Mouse (Mus musculus) MEL (cell line): ENCODE measurements around the gene Atad1. TPM values are rescaled to one million over a fixed set of nuclear protein-coding genes. Genes with fewer than 3 reads are reported as not detected.

ENCODE experiments used
- DNase-seq: peaks from one replicate; pipeline ENCODE4 v3.0.0; 2011; ENCODE audit warnings: low read depth, low spot score
- H3K27ac ChIP-seq: 2 replicates; pipeline ENCODE4 v1.5.1; 2012; ENCODE audit warnings: low read depth, mild to moderate bottlenecking, control low read depth, low read length, moderate library complexity; ENCODE audit not compliant: control insufficient read depth
- H3K27me3 ChIP-seq, 2 experiments: fragments of 150-350 bp in 1 of 2; sonication (generic) in 1 of 2; 2 replicates each; pipeline ENCODE4 v1.6.1; 2012; ENCODE audit warnings: low read length in 2 of 2, mild to moderate bottlenecking in 2 of 2, improper control_type of control experiment in 1 of 2, moderate library complexity in 1 of 2; ENCODE audit not compliant: insufficient read depth in 2 of 2, control insufficient read depth in 1 of 2
- H3K36me3 ChIP-seq, 2 experiments: 2 replicates each; pipeline ENCODE4 v1.6.1; 2012 to 2014; ENCODE audit warnings: low read length in 2 of 2, improper control_type of control experiment in 1 of 2, inconsistent platforms in 1 of 2, mild to moderate bottlenecking in 1 of 2; ENCODE audit not compliant: insufficient read depth in 2 of 2, control insufficient read depth in 1 of 2
- H3K4me1 ChIP-seq, 2 experiments: fragments of 150-350 bp in 1 of 2; sonication (generic) in 1 of 2; 2 replicates each; pipeline ENCODE4 v1.6.1; 2012; ENCODE audit warnings: low read length in 2 of 2, improper control_type of control experiment in 1 of 2, mild to moderate bottlenecking in 1 of 2; ENCODE audit not compliant: insufficient read depth in 2 of 2, control insufficient read depth in 1 of 2
- H3K4me3 ChIP-seq, 2 experiments: fragments of 150-350 bp in 1 of 2; sonication (generic) in 1 of 2; 2 replicates each; pipeline ENCODE4 v1.5.1; 2012; ENCODE audit warnings: low read depth in 2 of 2, low read length in 2 of 2, mild to moderate bottlenecking in 2 of 2, moderate library complexity in 2 of 2, control low read depth in 1 of 2, improper control_type of control experiment in 1 of 2; ENCODE audit not compliant: control insufficient read depth in 1 of 2, insufficient read depth in 1 of 2
- H3K79me2 ChIP-seq: 2 replicates; pipeline ENCODE4 v1.6.1; 2012; ENCODE audit warnings: mild to moderate bottlenecking, low read length, moderate library complexity; ENCODE audit not compliant: control insufficient read depth, poor library complexity, insufficient read depth
- H3K9ac ChIP-seq: 2 replicates; pipeline ENCODE4 v1.6.1; 2012; ENCODE audit warnings: low read depth, mild to moderate bottlenecking, control low read depth, low read length, moderate library complexity; ENCODE audit not compliant: control insufficient read depth, poor library complexity, severe bottlenecking
- H3K9me3 ChIP-seq: fragments of 150-350 bp; sonication (generic); replicated peaks from 2 replicates; pipeline ENCODE4 v1.6.1; 2012; ENCODE audit warnings: mild to moderate bottlenecking, low read length, improper control_type of control experiment, moderate library complexity; ENCODE audit not compliant: insufficient read depth
- CHD1 ChIP-seq: IDR thresholded peaks from 2 replicates; pipeline ENCODE4 v1.6.1; 2012; ENCODE audit warnings: low read depth, mild to moderate bottlenecking, inconsistent platforms, low read length, improper control_type of control experiment
- CTCF ChIP-seq, 3 experiments: IDR thresholded peaks in 2 of 3; conservative IDR thresholded peaks in 1 of 3; 2 replicates each; pipeline ENCODE4 v1.5.1; 2011 to 2012; ENCODE audit warnings: low read length in 3 of 3, low read depth in 2 of 3, mild to moderate bottlenecking in 2 of 3, improper control_type of control experiment in 1 of 3, inconsistent platforms in 1 of 3, mixed read lengths in 1 of 3, moderate library complexity in 1 of 3; ENCODE audit not compliant: control insufficient read depth in 1 of 3, insufficient read depth in 1 of 3, poor library complexity in 1 of 3, severe bottlenecking in 1 of 3
- E2F4 ChIP-seq: IDR thresholded peaks from 2 replicates; pipeline ENCODE4 v1.6.1; 2011; ENCODE audit warnings: low read depth, low read length, improper control_type of control experiment, borderline replicate concordance
- ETS1 ChIP-seq: IDR thresholded peaks from 2 replicates; pipeline ENCODE4 v1.6.1; 2012; ENCODE audit warnings: low read depth, mild to moderate bottlenecking, inconsistent platforms, low read length, improper control_type of control experiment, moderate library complexity
- GATA1 ChIP-seq: IDR thresholded peaks from 2 replicates; pipeline ENCODE4 v1.6.1; 2011; ENCODE audit warnings: low read depth, low read length, improper control_type of control experiment
- HCFC1 ChIP-seq: IDR thresholded peaks from 2 replicates; pipeline ENCODE4 v1.6.1; 2012; ENCODE audit warnings: low read depth, mild to moderate bottlenecking, inconsistent platforms, low read length, improper control_type of control experiment, moderate library complexity
- JUND ChIP-seq: IDR thresholded peaks from 2 replicates; pipeline ENCODE4 v1.6.1; 2011; ENCODE audit warnings: low read depth, mild to moderate bottlenecking, improper control_type of control experiment, low read length
- KAT2A ChIP-seq: conservative IDR thresholded peaks from 2 replicates; pipeline ENCODE4 v1.6.1; 2012; ENCODE audit warnings: low read depth, low read length, improper control_type of control experiment, inconsistent platforms
- MAX ChIP-seq: IDR thresholded peaks from 2 replicates; pipeline ENCODE4 v1.6.1; 2011; ENCODE audit warnings: low read length, improper control_type of control experiment
- MAZ ChIP-seq: IDR thresholded peaks from 2 replicates; pipeline ENCODE4 v1.6.1; 2012; ENCODE audit warnings: low read depth, mild to moderate bottlenecking, inconsistent platforms, low read length, improper control_type of control experiment
- MXI1 ChIP-seq: IDR thresholded peaks from 2 replicates; pipeline ENCODE4 v1.6.1; 2011; ENCODE audit warnings: mild to moderate bottlenecking, low read depth, low read length, improper control_type of control experiment
- MYC ChIP-seq: IDR thresholded peaks from 2 replicates; pipeline ENCODE4 v1.6.1; 2011; ENCODE audit warnings: low read depth, mild to moderate bottlenecking, low read length, improper control_type of control experiment, moderate library complexity
- NELFE ChIP-seq: IDR thresholded peaks from 2 replicates; pipeline ENCODE4 v1.6.1; 2011; ENCODE audit warnings: low read depth, low read length, improper control_type of control experiment
- POLR2AphosphoS2 ChIP-seq: IDR thresholded peaks from 2 replicates; pipeline ENCODE4 v1.6.1; 2011; ENCODE audit warnings: low read length, improper control_type of control experiment
- POLR2AphosphoS5 ChIP-seq: IDR thresholded peaks from 2 replicates; pipeline ENCODE4 v1.6.1; 2012; ENCODE audit warnings: low read depth, borderline replicate concordance, mild to moderate bottlenecking, inconsistent platforms, low read length, moderate library complexity, mixed read lengths
- RCOR1 ChIP-seq: IDR thresholded peaks from 2 replicates; pipeline ENCODE4 v1.6.1; 2012; ENCODE audit warnings: low read depth, mild to moderate bottlenecking, inconsistent platforms, low read length, improper control_type of control experiment
- SIN3A ChIP-seq: IDR thresholded peaks from 2 replicates; pipeline ENCODE4 v1.6.1; 2012; ENCODE audit warnings: low read length, improper control_type of control experiment, inconsistent platforms
- TBP ChIP-seq: IDR thresholded peaks from 2 replicates; pipeline ENCODE4 v1.8.0; 2011; ENCODE audit warnings: low read depth, low read length, improper control_type of control experiment
- TCF12 ChIP-seq: IDR thresholded peaks from 2 replicates; pipeline ENCODE4 v1.6.1; 2014; ENCODE audit warnings: low read depth, mild to moderate bottlenecking, inconsistent platforms, low read length, improper control_type of control experiment, moderate library complexity
- UBTF ChIP-seq: IDR thresholded peaks from 2 replicates; pipeline ENCODE4 v1.6.1; 2012; ENCODE audit warnings: low read depth, mild to moderate bottlenecking, inconsistent platforms, low read length, improper control_type of control experiment, moderate library complexity, borderline replicate concordance; ENCODE audit not compliant: insufficient read depth
- USF1 ChIP-seq: IDR thresholded peaks from 2 replicates; pipeline ENCODE4 v1.6.1; 2014; ENCODE audit warnings: low read depth, mild to moderate bottlenecking, inconsistent platforms, low read length, improper control_type of control experiment, moderate library complexity
- USF2 ChIP-seq, 2 experiments: IDR thresholded peaks; 2 replicates each; pipeline ENCODE4 v1.6.1; 2011 to 2012; ENCODE audit warnings: improper control_type of control experiment in 2 of 2, low read length in 2 of 2, borderline replicate concordance in 1 of 2, inconsistent platforms in 1 of 2, low read depth in 1 of 2, mild to moderate bottlenecking in 1 of 2; ENCODE audit not compliant: insufficient read depth in 1 of 2
- ZC3H11A ChIP-seq: IDR thresholded peaks from 2 replicates; pipeline ENCODE4 v1.6.1; 2012; ENCODE audit warnings: low read depth, mild to moderate bottlenecking, inconsistent platforms, low read length, improper control_type of control experiment
- ZKSCAN1 ChIP-seq: IDR thresholded peaks from 2 replicates; pipeline ENCODE4 v1.6.1; 2012; ENCODE audit warnings: low read depth, mild to moderate bottlenecking, inconsistent platforms, low read length, improper control_type of control experiment, moderate library complexity
- ZMIZ1 ChIP-seq: IDR thresholded peaks from 2 replicates; pipeline ENCODE4 v1.6.1; 2012; ENCODE audit warnings: low read depth, mild to moderate bottlenecking, inconsistent platforms, low read length, improper control_type of control experiment, moderate library complexity
- ZNF384 ChIP-seq: IDR thresholded peaks from 2 replicates; pipeline ENCODE4 v1.6.1; 2012; ENCODE audit warnings: low read depth, mild to moderate bottlenecking, inconsistent platforms, low read length, improper control_type of control experiment
- polyA plus RNA-seq, 2 experiments: library from polyadenylated mRNA; stranded (reverse) in 1 of 2; unstranded in 1 of 2; fragments of >175 nt in 1 of 2; fragments of >200 nt in 1 of 2; gene quantifications; 2 replicates each; pipeline versions ENCODE4 v1.2.1 to v1.2.4; 2012; ENCODE audit warnings: low replicate concordance in 2 of 2, low read depth in 1 of 2; ENCODE audit not compliant: insufficient read length in 2 of 2, insufficient read depth in 1 of 2, missing spikeins in 1 of 2
- total RNA-seq: library from RNA; depleted of rRNA; stranded (reverse); fragments of 300-350 nt; gene quantifications from 2 replicates; pipeline ENCODE4 v1.2.3, GENCODE M21; 2012

Atad1 gene
- total and polyA plus RNA-seq, 3 experiments: 35.8 to 48.4 TPM; not detected in 1

- peaks cover 40% of the 10 kb centered on the region for H3K79me2 ChIP-seq
- peaks cover 6 to 8% of the 10 kb centered on the region in 2 experiments; a peak in 3 of 4 replicates for H3K4me1 ChIP-seq
- no peaks in the 10 kb centered on the region for H3K27me3 ChIP-seq
- TF ChIP-seq SIN3A (peak; percentile 74), UBTF (0 out of 2 replicates have a peak, but pooled peaks have one; percentile 59), TBP (0 out of 2 replicates have a peak, but pooled peaks have one; percentile 13), MAX (0 out of 2 replicates have a peak, but pooled peaks have one; percentile 29), CHD1 (peak; percentile 38; the same call in 1 of the 2 replicates), RCOR1 (no peak), E2F4 (0 out of 2 replicates have a peak, but pooled peaks have one; percentile 35), HCFC1 (peak; percentile 47; the same call in 1 of the 2 replicates), MXI1 (peak; percentile 41), ZMIZ1 (no peak), MAZ (no peak), ZNF384 (no peak), ETS1 (no peak), ZC3H11A (no peak)
- H3K9me3 ChIP-seq: no peaks in the 10 kb centered on the region
- H3K36me3 ChIP-seq: peaks cover 3 to 21% of the 10 kb centered on the region in 2 experiments; a peak in 3 of 4 replicates
- H3K4me3 ChIP-seq: peak overlapping the region; percentile 90 to 94
- peak overlapping the region; percentile 96 for H3K9ac ChIP-seq
- H3K27ac ChIP-seq: peak overlapping the region; percentile 65
- DNase-seq: peak; percentile 69
Measured at GRCm38 (mm10) chr19:32757831-32758792, 18.5 kb upstream of the Atad1 start.

- H3K27ac ChIP-seq: peak within 1 kb of the TSS; percentile 65
- H3K27me3 ChIP-seq: no peaks in the 10 kb centered on the region
- H3K9me3 ChIP-seq: no peaks in the 10 kb centered on the region
- peaks cover 0 to 5% of the 10 kb centered on the region in 2 experiments; a peak in 2 of 4 replicates for H3K4me1 ChIP-seq
- peak within 1 kb of the TSS; percentile 96 for H3K9ac ChIP-seq
- peak within 1 kb of the TSS; percentile 94 to 95 for H3K4me3 ChIP-seq
- DNase-seq: peak; percentile 95
- peaks cover 36% of the 10 kb centered on the region for H3K79me2 ChIP-seq
- peaks cover 3 to 14% of the 10 kb centered on the region in 2 experiments; a peak in 3 of 4 replicates for H3K36me3 ChIP-seq
- peak; percentile 86 for TF ChIP-seq NELFE
- 0 out of 2 replicates have a peak, but pooled peaks have one; percentile 54 for TF ChIP-seq POLR2AphosphoS2
- TF ChIP-seq CTCF (IDR thresholded peaks at IDR 0.05 in 2 of 3, conservative IDR thresholded peaks at IDR 0.05 in 1 of 3; ENCODE audit: control insufficient read depth in 1 of 3, insufficient read depth in 1 of 3, low read depth in 2 of 3, low read length in 3 of 3, poor library complexity in 1 of 3, severe bottlenecking in 1 of 3): 0 out of 6 replicates have a peak, but pooled peaks of 1 of the 3 experiments have one; percentile 1
- peak; percentile 62 for TF ChIP-seq ETS1
- TF ChIP-seq ZKSCAN1: no peak
- TF ChIP-seq USF2 (IDR thresholded peaks at IDR 0.05; ENCODE audit: borderline replicate concordance in 1 of 2, insufficient read depth in 1 of 2, low read depth in 1 of 2, low read length in 2 of 2): no peak
- TF ChIP-seq JUND: no peak
- peak; percentile 91; the same call in 1 of the 2 replicates for TF ChIP-seq MAZ
- TF ChIP-seq MYC: no peak
- peak; percentile 80 for TF ChIP-seq HCFC1
- no peak for TF ChIP-seq POLR2AphosphoS5
- TF ChIP-seq KAT2A: peak; percentile 91
- peak; percentile 89 for TF ChIP-seq TCF12
- TF ChIP-seq RCOR1: no peak
- peak; percentile 85 for TF ChIP-seq USF1
- TF ChIP-seq GATA1: no peak
- peak; percentile 81; the same call in 1 of the 2 replicates for TF ChIP-seq UBTF
Measured at GRCm38 (mm10) chr19:32756900-32757725, 17.5 kb upstream of the Atad1 start, which contains the start of gene Pten. Gene Pten, plus strand, starts transcription at chr19:32757497.
